In genomic region chr14:73384546-73384912, GRCm38 (mm10) we compare ENCODE assay signal across 8 mouse cellular contexts. TPM values are rescaled to one million over a fixed set of nuclear protein-coding genes. Genes with fewer than 3 reads are reported as not detected.
A peak's percentile ranks its signal among the peaks of the same experiment; 100 is the strongest.
DNase-seq lines count a peak whose midpoint lies in the region; ATAC-seq and TF ChIP-seq lines count a peak whose summit lies in the region.

No protein-coding gene starts in this region.

- H3K9me3 ChIP-seq in heart, postnatal 0 days (replicated peaks; ENCODE audit: control insufficient read depth, low read length), result no peaks in the 10 kb centered on the region
- H3K9me3 ChIP-seq in lung, embryonic 14.5 days (ENCODE audit: low read depth, low read length), result no peaks in the 10 kb centered on the region

- peak overlapping the region; percentile 96 for H3K4me3 ChIP-seq in bone marrow macrophage, adult 2 months (ENCODE audit: insufficient read depth, low read length)
- peak overlapping the region; percentile 100 for H3K4me3 ChIP-seq in heart, postnatal 0 days (ENCODE audit: low read depth, low read length)
- peak overlapping the region; percentile 97 for H3K4me3 ChIP-seq in lung, embryonic 14.5 days (ENCODE audit: low read depth, low read length)

- DNase-seq in retina, embryonic 14.5 days (ENCODE audit: low spot score), result peak; percentile 49
- no peak for DNase-seq in retina, postnatal 1 day
- DNase-seq in heart, postnatal 0 days (ENCODE audit: low spot score), result peak; percentile 67
- DNase-seq in lung, embryonic 14.5 days, result peak; percentile 78
- peak; percentile 64 for DNase-seq in skeletal muscle tissue, adult 2 months (ENCODE audit: low read depth, low spot score)
- no peak for DNase-seq in frontal cortex, postnatal 10 days (ENCODE audit: low spot score in 2 of 2)
- no peak for DNase-seq in cerebellum, adult 8-10 months

- H3K4me1 ChIP-seq in bone marrow macrophage, adult 2 months (ENCODE audit: control insufficient read depth, insufficient read depth, low read length), result peaks cover 49% of the 10 kb centered on the region
- peaks cover 52% of the 10 kb centered on the region for H3K4me1 ChIP-seq in heart, postnatal 0 days (ENCODE audit: control insufficient read depth, insufficient read depth)
- peaks cover 24% of the 10 kb centered on the region for H3K4me1 ChIP-seq in lung, embryonic 14.5 days (ENCODE audit: insufficient read depth)

- WGBS in heart, postnatal 0 days, result 1% methylated on average over 13 of the region's 13 CpGs
- under 1% methylated on average over 13 of the region's 13 CpGs for WGBS in lung, embryonic 14.5 days

- TF ChIP-seq EP300 in heart, postnatal 0 days (IDR thresholded peaks at IDR 0.05; ENCODE audit: low read depth), result no peak

- H3K9ac ChIP-seq in heart, postnatal 0 days (replicated peaks; ENCODE audit: low read depth, low read length), result peak overlapping the region; percentile 100
- H3K9ac ChIP-seq in lung, embryonic 14.5 days, result peak overlapping the region; percentile 98

- no peak for TF ChIP-seq POLR2A in bone marrow macrophage, adult 2 months (IDR thresholded peaks at IDR 0.05; ENCODE audit: borderline replicate concordance, low read depth, low read length)

- H3K4me2 ChIP-seq in heart, postnatal 0 days (ENCODE audit: low read depth, low read length), result peak overlapping the region; percentile 74
- peak overlapping the region; percentile 79 for H3K4me2 ChIP-seq in lung, embryonic 14.5 days

- no peaks in the 10 kb centered on the region for H3K27me3 ChIP-seq in heart, postnatal 0 days (ENCODE audit: control insufficient read depth, insufficient read depth, low read length)
- no peaks in the 10 kb centered on the region for H3K27me3 ChIP-seq in lung, embryonic 14.5 days (ENCODE audit: insufficient read depth, low read length)

- TF ChIP-seq CTCF in bone marrow macrophage, adult 2 months (IDR thresholded peaks at IDR 0.05; ENCODE audit: low read depth, low read length), result no peak
- no peak for TF ChIP-seq CTCF in heart, postnatal 0 days (IDR thresholded peaks at IDR 0.05; ENCODE audit: low read depth)
- TF ChIP-seq CTCF in lung, embryonic 14.5 days (IDR thresholded peaks at IDR 0.05; ENCODE audit: low read depth), result no peak

- peaks cover 7% of the 10 kb centered on the region; the same call in 1 of the 2 replicates for H3K36me3 ChIP-seq in heart, postnatal 0 days (replicated peaks; ENCODE audit: control insufficient read depth, insufficient read depth, low read length)
- H3K36me3 ChIP-seq in lung, embryonic 14.5 days (ENCODE audit: insufficient read depth), result peaks cover 14% of the 10 kb centered on the region

- peak; percentile 24 for ATAC-seq in heart, postnatal 0 days (ENCODE audit: insufficient read depth, low read depth)
- ATAC-seq in lung, embryonic 14.5 days (ENCODE audit: insufficient read depth), result no peak; the same call in none of the 2 replicates

- peak overlapping the region; percentile 95 for H3K27ac ChIP-seq in bone marrow macrophage, adult 2 months (ENCODE audit: insufficient read depth, low read depth, low read length)
- peak overlapping the region; percentile 99 for H3K27ac ChIP-seq in heart, postnatal 0 days (ENCODE audit: low read depth)
- H3K27ac ChIP-seq in lung, embryonic 14.5 days (ENCODE audit: low read depth), result peak overlapping the region; percentile 97

RNA-seq across cellular contexts. Expression of gene Itm2b, which starts 0.6 kb away (rescaled TPM):
- 6,453 and 6,469 TPM in 2 replicates for polyA plus RNA-seq in bone marrow macrophage, adult 2 months (2012; ENCODE audit: insufficient read depth, insufficient read length, missing spikeins)
- 388 and 470 TPM in 2 replicates for total RNA-seq in heart, postnatal 0 days (2014; rRNA removed; ENCODE audit: low replicate concordance)
- polyA plus RNA-seq in heart, postnatal 0 days (2015; fragmentation: Nextera tagmentation; extraction: Ambion mirVana), result 907 and 943 TPM in 2 replicates
- 630 and 663 TPM in 2 replicates for polyA plus RNA-seq in lung, embryonic 14.5 days (2014; fragmentation: Nextera tagmentation; extraction: Ambion mirVana)

RNA-seq across cellular contexts. Expression of gene Rb1, which starts 58.9 kb away (rescaled TPM):
- 46.2 and 50.6 TPM in 2 replicates for polyA plus RNA-seq in bone marrow macrophage, adult 2 months (2012; ENCODE audit: insufficient read depth, insufficient read length, missing spikeins)
- total RNA-seq in heart, postnatal 0 days (2014; rRNA removed; ENCODE audit: low replicate concordance), result 7.7 and 12.3 TPM in 2 replicates
- 9.1 and 10.5 TPM in 2 replicates for polyA plus RNA-seq in heart, postnatal 0 days (2015; fragmentation: Nextera tagmentation; extraction: Ambion mirVana)
- polyA plus RNA-seq in lung, embryonic 14.5 days (2014; fragmentation: Nextera tagmentation; extraction: Ambion mirVana), result 19.3 and 23.9 TPM in 2 replicates

Comparison
In these comparisons a context has a peak if more than half of its experiments do, and no peak if none do; other contexts are left out.
1. DNase-seq: peak in retina, embryonic 14.5 days (single experiment), heart, postnatal 0 days (single experiment), lung, embryonic 14.5 days (single experiment) and skeletal muscle tissue, adult 2 months (single experiment); none in retina, postnatal 1 day (single experiment), frontal cortex, postnatal 10 days (0 of 2) and cerebellum, adult 8-10 months (single experiment).
2. Peak in every context shown above with its lines, with median percentiles within 50 percentile points of each other: H3K27ac ChIP-seq and H3K4me3 ChIP-seq.